Mouse (Mus musculus) large intestine, adult 2 months (tissue): Measurements from ENCODE around the gene Masp2. TPM values are rescaled to one million over a fixed set of nuclear protein-coding genes. Genes with fewer than 3 reads are reported as not detected.

Experiments
- polyA plus RNA-seq: library from polyadenylated mRNA; depleted of rRNA; stranded (reverse); fragments of >200 nt; gene quantifications from 2 replicates; pipeline ENCODE4 v1.2.3, GENCODE M21; 2012; rRNA removed

Masp2 gene
- polyA plus RNA-seq, 1 experiment: not detected

Other genes with a start within 250 kb of the Masp2 start
- gene Ubiad1, start 157.8 kb upstream of the Masp2 start, polyA plus RNA-seq: 12.9 and 13.6 TPM in 2 replicates
- gene Mtor, start 153.9 kb upstream of the Masp2 start, polyA plus RNA-seq: 9.4 and 18.1 TPM in 2 replicates
- 0.10 and 0.26 TPM in 2 replicates for gene Angptl7, start 102.1 kb upstream of the Masp2 start, polyA plus RNA-seq
- 20.1 and 23.1 TPM in 2 replicates for gene Exosc10, start 44.1 kb upstream of the Masp2 start, polyA plus RNA-seq
- 49.5 and 69.9 TPM in 2 replicates for gene Srm, start 11.1 kb upstream of the Masp2 start, polyA plus RNA-seq
- gene Tardbp, start 24.5 kb downstream of the Masp2 start, polyA plus RNA-seq: 76.3 and 102 TPM in 2 replicates
- gene Gm572, start 40.8 kb downstream of the Masp2 start, polyA plus RNA-seq: 0.15 TPM in 1 of 2 replicates, not detected in the other
- gene Casz1, start 201.9 kb downstream of the Masp2 start, polyA plus RNA-seq: 26.9 and 63.9 TPM in 2 replicates